Mouse (Mus musculus) megakaryocyte-erythroid progenitor cell, adult 5-6 weeks (primary cell): Measurements from ENCODE around the gene Cnn3. TPM values are rescaled to one million over a fixed set of nuclear protein-coding genes. Genes with fewer than 3 reads are reported as not detected.

ENCODE experiments used
- ATAC-seq: replicated peaks from 2 replicates; pipeline ENCODE4 v1.8.0; 2016; ENCODE audit warnings: mild to moderate bottlenecking, inconsistent platforms; ENCODE audit not compliant: severe bottlenecking, poor library complexity, low FRiP score, low TSS enrichment
- total RNA-seq, 2 experiments: library from RNA; stranded (forward) in 1 of 2; stranded (reverse) in 1 of 2; fragments of 200-1000, 215-1000 nt in 1 of 2; fragments of >200 nt in 1 of 2; fragmentation: Nextera tagmentation in 1 of 2; gene quantifications; 2 replicates each; pipeline ENCODE4 v1.2.3; 2014 to 2017

Gene Cnn3
- total RNA-seq, 2 experiments from 2014 or later, result 25.8 to 35.0 TPM

DNA sequence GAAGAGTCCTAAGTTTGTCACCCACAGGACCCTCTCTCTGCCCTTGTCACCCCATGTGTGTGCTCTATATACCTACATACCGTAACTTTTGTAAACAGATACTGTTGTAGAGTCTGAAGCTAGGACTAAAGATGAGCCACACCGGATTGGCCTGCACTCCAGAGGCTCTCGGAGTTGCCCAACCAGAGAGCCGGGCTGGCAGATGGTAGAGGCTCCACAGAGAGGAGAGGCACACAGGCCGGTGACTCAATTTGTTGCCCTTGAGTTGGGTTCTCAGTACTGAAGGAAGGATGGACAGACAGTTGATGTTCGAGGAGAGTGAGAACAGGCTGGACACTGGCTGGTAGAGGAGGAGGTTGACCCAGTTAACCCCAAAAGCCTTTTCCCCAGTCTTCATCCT lies 18.1 kb downstream of the Cnn3 start:
- no peak for ATAC-seq

DNA sequence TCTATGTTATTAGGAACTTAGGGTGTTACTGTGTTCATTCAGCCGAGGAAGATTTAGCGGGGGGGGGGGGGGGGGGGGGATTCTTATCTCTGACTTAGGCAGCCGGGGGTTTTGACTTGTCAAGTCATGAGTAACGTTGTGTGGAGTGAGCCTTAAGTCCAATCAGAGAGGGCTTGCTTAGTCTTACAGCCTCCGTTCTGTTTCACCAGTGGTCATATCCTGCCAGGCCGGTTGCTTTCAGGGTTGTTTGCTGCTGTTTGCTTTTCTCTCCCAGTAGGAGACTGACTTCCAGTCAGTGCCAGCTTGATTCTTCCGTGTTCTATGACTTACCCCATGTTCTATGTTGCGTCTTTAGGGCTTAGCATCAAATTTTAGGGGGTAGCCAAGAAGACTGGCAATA lies 20.2 kb downstream of the Cnn3 start:
- ATAC-seq, result 0 out of 2 replicates have a peak, but pooled peaks have one; percentile 29

DNA sequence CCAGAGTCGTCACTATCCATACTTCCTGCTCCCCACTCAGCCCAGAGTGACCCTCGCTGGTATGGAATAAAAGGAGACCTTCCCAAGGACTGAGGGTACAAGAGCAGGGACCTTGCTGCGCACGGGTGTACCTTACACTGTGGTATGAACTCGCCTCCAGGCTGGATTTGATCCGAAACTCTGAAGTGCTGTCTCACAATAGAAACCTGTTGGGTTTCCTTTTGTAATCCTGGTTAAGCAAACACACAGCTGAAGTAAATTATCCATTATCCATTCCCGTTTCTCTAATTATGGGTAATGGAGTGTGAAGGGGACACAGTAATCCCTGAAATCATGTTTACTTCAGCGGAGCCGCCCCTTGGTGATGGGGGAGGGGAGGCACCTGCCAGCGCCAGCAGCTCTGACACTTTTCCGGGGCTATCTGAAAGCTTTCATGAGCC lies 21.8 kb downstream of the Cnn3 start:
- no peak for ATAC-seq

DNA sequence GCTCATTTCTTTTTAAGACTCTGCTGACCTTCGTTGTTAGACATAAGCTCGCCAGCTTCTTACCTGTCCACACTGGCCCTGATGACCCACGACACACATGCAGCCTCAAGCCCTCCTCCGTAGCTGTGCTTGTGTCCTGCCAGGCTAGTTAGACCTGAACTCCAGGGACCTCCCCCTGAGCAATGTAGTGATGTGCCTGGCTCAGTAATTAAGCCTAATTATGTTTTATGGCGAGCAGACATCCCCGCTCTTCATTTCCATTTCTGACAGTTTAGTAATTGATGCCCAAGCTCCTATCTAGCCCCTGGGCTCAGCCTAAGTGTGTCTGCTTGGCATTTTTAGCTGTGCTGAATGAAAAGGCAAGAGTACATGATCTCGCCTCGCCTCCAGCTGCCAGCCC lies 22.3 kb downstream of the Cnn3 start:
- no peak for ATAC-seq

DNA sequence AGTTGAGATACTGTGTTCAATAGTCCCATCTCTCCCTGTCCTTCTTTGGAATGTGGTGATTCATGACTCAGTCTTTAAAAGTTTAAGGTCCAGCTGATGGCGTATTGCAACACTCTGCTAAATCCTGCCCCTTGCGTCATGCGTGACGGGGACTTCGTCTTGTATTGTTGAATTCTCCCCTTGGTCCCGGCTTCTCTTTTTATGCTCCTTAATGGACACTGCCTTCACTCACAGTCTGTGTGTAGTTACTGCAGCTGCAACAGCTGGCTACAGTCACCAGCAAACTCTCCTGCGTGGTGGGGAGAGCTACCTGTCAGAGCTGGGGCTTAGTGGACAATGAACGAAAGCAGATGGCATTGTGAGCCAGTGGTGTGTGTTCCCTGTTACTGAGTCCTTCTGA lies 23.2 kb downstream of the Cnn3 start:
- ATAC-seq, result no peak

DNA sequence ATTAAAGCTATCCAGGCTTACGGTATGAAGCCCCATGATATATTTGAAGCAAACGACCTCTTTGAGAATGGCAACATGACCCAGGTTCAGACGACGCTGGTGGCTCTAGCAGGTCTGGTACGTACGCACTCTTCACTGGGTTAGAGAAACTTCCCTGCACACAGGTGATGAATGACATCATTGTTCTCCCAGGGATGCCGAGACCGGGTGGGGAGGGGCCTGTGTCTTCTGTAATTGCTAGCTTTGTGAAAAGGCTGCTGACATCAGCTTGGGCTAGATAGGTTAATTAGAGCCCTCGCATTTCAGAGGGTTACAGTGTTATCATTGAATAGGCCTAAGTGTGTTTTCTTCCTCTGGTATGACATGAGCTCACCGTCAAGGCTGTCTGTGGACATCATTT lies 25.1 kb downstream of the Cnn3 start:
- ATAC-seq, result no peak

DNA sequence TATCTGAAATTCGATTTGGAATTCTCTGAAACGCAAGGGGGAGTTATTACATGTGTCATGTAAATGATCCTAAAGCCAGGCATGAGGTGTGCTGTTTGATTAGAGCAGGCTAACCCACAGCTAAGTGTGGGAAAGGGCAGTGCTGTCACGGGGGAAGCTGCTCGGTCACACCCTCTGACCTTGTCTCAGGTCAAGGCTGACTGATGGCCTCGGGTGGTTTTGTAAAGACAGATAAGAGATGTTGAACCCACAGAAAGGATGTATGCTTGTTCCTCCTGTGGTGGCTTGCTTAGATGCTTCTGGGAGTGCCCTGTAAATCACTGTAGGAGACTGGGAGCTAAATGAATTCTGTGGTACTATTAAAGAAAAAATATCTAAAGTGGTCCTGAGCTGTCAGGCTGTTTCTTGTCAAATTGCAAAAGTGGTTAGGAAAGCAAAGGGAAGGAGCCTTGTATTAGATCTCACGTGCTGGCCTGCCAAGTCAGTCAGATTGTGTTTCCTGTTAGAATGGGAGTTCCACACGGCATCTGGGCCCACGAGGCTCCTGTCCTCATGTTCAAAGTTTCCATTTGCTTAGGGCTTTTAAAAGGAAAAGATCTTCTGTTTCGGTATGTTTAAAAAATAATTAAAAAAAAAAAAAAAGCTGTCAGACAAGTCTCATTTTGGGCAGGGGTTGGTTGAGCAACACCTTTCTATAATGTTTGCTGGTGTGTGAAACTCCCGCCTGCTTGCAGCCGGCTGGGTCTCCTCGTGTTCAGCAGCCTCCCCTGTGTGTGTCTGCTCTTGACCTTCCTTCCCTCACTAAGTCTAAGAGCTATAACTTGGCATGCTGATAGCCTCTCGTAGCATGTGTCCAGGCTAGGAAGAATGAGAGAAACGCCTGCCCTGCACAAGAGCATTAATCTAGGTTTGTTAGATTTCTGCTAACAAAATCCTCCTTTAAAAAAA lies 32.5 kb downstream of the Cnn3 start:
- ATAC-seq, result peak; percentile 28

DNA sequence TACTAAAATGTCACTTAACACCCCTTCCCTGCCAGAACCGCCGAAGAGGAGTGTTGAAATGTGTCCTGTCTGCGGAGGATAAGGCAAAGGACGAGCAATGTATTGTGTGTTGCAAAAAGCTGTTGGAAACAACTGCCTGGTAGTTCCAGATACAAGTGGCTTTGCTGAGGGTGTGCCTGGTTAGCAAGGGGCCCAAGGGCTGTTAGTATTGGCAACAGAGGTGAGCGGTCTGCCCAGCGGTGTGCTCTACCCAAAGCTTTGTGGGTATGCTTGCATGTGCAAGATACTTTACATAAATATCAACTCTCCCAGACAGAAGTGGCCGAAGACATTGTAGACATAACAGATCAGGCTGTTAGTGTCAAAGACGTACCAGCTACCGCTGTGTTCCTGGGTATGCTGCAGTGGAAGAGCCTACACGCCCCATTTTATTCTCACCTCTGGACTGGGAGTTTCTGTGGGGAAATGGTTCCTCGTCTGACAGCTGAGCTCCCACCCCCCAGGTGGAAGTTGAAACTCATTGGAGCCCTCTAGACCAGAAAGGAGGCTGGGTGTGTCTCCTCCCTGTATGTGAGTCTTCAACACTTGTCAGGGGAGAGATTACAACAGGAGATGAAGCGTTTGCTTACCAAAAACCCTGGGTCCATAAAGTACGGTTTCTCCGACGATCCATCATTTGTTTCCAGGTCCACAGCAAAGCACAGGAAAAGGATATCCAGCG lies 34.3 kb downstream of the Cnn3 start:
- peak; percentile 96 for ATAC-seq

DNA sequence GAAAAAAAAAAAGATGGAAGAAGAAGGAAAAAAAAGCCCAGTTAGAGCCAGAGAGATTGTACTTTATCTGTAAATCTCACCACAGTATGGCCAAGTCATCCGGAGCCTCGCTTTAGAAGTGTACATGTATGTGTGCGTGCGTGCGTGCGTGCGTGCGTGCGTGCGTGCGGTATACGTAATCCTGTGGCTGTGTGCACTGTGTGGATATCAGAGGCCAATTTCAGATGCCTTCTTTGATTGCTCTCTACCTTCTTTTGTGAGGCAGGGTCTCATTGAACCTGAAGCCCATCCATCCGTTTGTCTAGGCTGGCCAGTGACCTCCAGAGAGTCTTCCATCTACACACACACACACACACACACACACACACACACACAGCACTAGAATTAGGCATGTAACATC lies 35.2 kb downstream of the Cnn3 start:
- no peak for ATAC-seq

DNA sequence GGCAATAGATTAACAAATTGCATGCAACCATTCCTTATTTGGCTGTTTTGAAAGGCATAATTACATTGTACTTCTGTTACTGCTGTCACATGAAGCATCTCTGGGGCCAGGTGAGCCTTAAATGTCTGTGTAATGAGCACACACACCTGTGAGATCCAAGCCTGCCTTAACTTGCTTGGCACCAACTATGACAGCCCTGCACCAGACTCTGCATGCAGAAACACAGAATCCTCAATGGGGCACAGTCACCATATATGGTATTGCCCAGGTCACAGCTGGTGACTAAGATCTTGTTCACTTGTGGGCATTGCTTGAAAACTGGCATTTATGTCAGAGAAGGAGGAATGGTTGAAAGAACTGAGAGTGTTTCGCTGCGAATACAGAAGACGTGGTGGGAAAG lies 36.5 kb downstream of the Cnn3 start:
- ATAC-seq, result no peak

DNA sequence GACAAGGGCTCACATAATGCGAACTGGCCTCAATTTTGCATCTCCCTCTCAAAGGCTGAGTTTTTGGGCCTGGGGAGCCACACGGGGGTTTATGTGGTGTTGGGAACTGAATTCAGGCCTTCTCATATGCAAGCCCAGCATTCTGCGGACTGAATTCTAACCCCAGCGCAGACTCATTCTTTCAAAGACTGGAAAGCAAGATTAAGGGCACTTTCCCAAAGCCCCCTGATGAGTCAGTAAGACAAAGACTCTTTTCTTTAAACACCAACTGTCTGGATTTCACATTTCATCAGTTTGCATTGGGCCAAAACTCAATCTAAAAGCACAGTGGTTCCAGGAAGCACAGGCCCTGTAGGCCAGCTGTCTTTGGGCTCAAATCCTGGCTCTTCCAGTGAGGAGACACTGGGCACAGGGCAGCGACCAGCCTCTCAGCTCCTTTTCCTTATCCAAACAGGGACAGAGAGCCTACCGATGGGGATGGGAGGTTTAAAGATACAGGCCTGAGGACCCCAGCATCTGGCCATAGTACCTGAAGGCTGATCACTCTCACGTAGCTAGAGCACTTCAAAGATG lies 38.5 kb downstream of the Cnn3 start:
- no peak for ATAC-seq

DNA sequence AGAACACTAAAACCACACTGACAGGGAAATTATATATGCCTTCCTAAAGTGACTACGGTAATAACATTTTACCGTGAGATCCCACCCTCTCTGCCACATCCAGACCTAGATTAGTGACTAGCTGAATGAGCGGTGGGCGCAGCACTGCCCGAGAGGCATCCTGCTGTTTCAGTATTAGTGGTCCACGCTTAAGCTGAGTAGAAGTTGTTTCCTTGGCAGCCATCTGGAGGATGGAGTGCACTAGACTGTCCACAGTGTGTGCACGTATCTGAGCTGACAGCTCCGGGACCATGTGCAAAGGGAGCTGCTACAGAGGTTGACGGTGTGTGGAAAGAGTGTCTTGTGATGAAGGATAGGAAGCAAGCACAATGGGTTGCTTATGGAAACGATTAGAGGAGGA lies 39.5 kb downstream of the Cnn3 start:
- ATAC-seq, result no peak

DNA sequence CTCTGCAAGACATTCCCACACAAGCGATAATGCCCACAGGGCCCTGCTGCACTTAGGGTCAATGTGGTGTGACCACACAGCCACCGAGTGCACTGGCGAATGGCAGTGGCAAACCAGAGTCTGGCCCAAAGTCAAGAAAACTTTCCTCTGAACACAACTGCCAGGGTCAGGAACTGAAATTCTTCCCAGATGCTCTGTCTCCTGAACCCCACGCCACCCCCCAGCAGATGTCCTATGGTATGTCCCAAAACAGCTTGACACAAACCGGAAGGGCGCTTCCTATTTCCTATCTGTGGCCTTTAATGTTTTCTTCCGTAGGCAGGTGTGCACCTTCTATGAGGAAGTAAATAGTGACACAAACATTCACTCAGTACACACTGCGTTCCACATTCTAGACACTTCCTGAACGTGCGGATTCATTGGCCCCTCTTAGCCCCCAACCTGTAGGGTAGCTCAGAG lies 40.8 kb downstream of the Cnn3 start:
- ATAC-seq, result peak; percentile 71

DNA sequence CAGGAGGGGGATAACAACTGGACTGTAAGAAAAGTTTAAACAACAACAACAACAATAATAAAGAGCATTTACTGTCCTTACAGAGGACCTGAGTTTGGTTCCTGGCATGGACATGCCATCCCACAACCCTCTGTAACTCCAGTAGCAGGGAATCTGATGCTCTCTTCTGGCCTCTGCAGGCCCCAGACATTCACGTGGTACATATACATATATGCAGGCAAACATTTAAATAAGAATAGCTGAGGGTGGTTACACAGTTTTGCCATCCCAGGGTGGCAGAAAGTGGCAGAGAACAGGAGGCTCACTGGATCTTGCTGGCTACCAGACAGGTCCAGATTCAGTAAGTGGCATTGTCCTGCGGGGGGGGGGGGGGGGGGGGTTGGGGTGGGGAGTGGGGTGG lies 41.8 kb downstream of the Cnn3 start:
- ATAC-seq, result no peak

DNA sequence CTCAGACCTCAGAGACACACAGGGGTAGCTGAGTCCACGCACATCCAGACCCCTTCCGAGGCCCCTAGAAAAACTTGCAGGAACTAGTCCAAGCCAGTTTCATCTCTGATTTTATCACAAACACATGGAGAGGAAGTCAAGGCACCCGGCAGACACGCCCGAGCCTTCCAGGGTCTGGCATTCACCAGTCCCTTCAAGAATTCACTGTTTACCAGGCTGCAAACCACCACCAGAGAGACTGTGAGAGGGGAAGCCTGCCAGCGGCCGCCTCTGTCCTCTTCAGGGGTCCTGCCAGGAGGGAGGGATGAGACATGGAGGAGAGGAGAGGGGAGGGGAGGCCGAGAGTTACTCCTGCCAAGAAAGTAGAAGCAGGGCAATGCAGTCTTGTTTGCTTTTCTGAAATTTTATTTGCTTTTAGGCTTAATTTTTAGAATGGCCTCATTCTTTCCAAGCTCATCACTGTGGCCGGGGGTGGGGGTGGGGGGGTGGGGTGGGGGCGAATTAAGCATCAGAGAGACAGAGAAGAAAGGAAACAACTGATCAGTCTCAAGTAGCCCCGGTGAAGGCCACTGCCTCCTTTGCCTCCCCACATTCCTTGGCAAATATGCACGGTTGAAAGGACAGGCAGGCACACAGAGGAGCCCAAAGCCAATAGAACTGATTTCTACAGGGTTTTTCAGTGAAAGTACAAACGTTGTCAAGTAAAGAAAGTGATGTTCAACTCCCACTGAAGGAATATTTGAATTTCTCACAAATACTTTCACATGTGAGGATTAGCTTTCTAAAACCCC lies 43.1 kb downstream of the Cnn3 start:
- peak; percentile 42 for ATAC-seq

DNA sequence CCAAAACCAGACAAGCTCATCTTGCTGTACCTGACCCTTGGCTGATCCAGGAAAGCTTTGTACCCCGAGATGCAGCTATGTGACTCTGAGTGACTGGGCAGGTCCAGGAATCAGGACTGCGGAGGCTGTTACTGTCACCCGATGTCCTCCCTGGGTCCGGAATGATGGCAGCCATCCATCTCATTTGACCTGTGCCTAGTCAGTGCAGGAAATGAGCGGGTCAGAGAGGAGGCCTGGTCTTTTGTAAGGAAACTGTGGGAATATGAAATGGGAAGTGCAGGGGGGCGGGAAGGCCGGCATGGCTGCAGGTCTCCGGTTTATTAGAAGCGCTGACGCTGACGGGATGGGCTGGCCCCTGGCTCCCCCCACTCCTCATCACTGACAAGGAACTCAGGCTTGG lies 45.4 kb downstream of the Cnn3 start:
- no peak for ATAC-seq

DNA sequence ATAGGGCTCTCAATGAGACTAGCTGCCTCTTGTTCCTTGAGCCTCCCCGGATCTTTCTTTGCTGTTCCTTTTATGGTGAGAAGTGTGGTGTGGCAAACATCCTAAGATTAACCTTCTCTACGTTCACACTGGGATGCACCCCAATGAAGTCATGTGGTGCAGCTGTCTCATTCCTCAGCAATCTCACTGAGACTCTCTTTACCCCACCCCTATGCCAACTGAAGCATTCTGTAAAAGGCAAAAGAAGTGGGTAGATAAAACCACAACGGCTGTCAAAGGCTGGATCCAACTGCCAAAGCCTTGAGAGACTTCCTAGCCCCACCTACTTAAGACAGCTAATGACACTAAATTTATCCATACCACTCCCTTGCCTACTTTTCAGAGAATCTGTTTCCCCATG lies 48.4 kb downstream of the Cnn3 start:
- peak; percentile 93 for ATAC-seq

DNA sequence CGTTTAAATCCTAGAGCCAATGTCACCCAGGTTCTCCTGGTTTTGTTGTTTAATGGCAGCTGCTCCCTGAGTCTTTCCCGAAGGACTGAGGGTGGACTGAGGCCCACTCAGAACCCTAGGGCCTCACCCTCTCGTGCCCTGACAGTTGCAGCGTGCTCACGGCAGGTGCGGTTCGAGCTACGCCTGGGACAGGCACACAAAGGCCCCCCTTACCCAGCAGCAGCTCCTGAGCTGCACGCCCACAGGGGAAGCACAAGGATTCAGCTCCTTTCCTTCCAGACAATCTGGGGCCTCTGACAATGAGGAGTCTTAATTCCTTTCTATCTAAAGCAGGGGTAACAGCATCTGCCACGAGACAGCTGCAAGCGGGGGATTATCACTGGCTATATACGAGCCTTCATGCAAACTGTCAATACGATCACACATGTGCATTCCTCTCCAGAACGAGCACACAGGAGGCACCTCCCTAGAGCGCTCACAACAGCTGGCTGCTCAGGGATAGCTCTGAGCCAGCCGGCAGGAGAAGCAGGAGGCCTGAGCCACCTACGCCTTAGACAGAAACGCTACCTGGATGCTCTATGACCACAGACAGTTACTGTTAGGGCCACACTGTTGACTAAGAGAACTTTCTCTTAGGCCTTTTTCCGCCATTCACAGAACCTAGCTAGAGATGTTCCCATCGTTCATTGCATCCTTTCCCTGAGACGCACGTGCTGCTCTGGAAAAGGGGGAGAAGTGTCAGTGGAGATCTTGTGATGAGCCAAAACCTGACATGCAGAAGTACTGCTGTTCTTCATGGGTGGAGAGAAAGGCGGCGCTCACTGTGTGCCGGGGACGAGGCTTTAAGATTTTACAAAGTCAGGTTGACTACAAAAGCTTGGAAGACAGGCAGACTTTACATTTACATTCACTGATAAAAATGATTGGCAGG lies 54.0 kb downstream of the Cnn3 start:
- peak; percentile 66 for ATAC-seq
